Mouse (Mus musculus) neural tube, embryonic 11.5 days (tissue): ENCODE results near the gene Wdr45b. TPM values are rescaled to one million over a fixed set of nuclear protein-coding genes. Genes with fewer than 3 reads are reported as not detected.
"Not testable (repeated sequence)": the region's sequence is repeated elsewhere in the genome, so short reads cannot be mapped to it uniquely, and the experiment has no call there.

Source experiments
- ATAC-seq: fragments of 200-750 bp; cut with Nextera tagmentation; 2 replicates; pipeline ENCODE4 v1.8.0; 2017; ENCODE audit warnings: moderate number of reproducible peaks, mild to moderate bottlenecking, moderate TSS enrichment, moderate library complexity; ENCODE audit not compliant: insufficient read depth, low FRiP score, low TSS enrichment
- DNase-seq: peaks from one replicate; pipeline ENCODE4 v3.0.0-alpha.2; 2015; ENCODE audit warnings: low spot score
- H3K27ac ChIP-seq: fragments of 300-500 bp; sonication (generic); 2 replicates; pipeline ENCODE4 v1.5.1; 2014; ENCODE audit warnings: low read depth, mild to moderate bottlenecking, low read length
- H3K27me3 ChIP-seq: fragments of 300-500 bp; sonication (generic); 2 replicates; pipeline ENCODE4 v1.6.1; 2014; ENCODE audit warnings: mild to moderate bottlenecking, low read length, mixed read lengths; ENCODE audit not compliant: control insufficient read depth, insufficient read depth
- H3K36me3 ChIP-seq: fragments of 300-500 bp; sonication (generic); 2 replicates; pipeline ENCODE4 v1.6.1; 2014; ENCODE audit warnings: mild to moderate bottlenecking, low read length, moderate library complexity, mixed read lengths; ENCODE audit not compliant: control insufficient read depth, insufficient read depth
- H3K4me1 ChIP-seq: fragments of 300-500 bp; sonication (generic); 2 replicates; pipeline ENCODE4 v1.6.1; 2014; ENCODE audit warnings: low read length, mixed read lengths; ENCODE audit not compliant: control insufficient read depth, insufficient read depth
- H3K4me2 ChIP-seq: fragments of 300-500 bp; sonication (generic); 2 replicates; pipeline ENCODE4 v1.6.1; 2014; ENCODE audit warnings: low read depth, mild to moderate bottlenecking, moderate library complexity
- H3K4me3 ChIP-seq: fragments of 300-500 bp; sonication (generic); 2 replicates; pipeline ENCODE4 v1.5.1; 2014; ENCODE audit warnings: low read depth, low read length
- H3K9ac ChIP-seq: fragments of 300-500 bp; sonication (generic); 2 replicates; pipeline ENCODE4 v1.6.1; 2014; ENCODE audit warnings: mild to moderate bottlenecking, low read length
- H3K9me3 ChIP-seq: fragments of 300-500 bp; sonication (generic); 2 replicates; pipeline ENCODE4 v1.6.1; 2016; ENCODE audit warnings: low read length; ENCODE audit not compliant: control insufficient read depth
- WGBS: fragments of 180-500 bp; shearing (Covaris S2); extraction: QIAGEN DNeasy Blood & Tissue Kit; methylation state at CpG from one replicate; pipeline ENCODE4 v1.1.7; 2014; 5-methylcytosine and 5-hydroxymethylcytosine counted together
- polyA plus RNA-seq: library from polyadenylated mRNA; unstranded; fragments of >200 nt; fragmentation: Nextera tagmentation; extraction: Ambion mirVana; gene quantifications from 2 replicates; pipeline ENCODE4 v1.2.1, GENCODE M21; 2014

Wdr45b gene
- polyA plus RNA-seq, 1 experiment from 2014 or later: 116 TPM

DNA sequence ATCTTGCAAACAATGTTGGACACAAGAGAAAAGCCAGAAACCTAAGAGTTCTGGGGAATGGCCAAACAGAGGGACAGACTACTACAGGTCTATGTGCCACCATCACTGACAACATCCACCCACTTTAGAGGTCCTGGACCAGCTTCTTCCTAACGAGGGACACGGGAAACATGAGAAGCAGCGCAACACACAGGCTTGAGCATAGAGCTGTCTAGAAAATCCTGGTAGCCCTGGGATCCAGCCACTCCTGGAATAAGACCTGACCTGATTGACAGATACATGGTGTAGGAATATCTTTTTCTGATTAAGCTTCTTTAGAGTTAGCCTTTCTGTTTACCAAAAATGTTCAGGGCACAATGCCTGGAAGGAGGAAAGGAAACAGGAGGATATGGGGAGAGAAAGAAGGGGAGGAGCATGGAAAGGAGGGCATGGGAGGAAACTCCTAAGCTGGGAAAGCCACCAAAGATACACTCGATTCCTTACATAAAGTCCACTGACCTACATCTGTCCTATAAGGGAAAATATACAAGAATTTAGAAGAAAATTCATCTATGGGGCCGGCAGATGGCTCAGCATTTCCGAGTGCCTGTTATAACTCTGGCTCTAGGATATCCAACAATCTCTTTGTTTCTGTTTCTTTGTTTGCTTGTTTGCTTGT lies 16.2 kb upstream of the Wdr45b start:
- H3K27ac ChIP-seq: no peak overlapping the region
- DNase-seq: no peak
- 85% methylated on average over 6 of the region's 6 CpGs for WGBS

DNA sequence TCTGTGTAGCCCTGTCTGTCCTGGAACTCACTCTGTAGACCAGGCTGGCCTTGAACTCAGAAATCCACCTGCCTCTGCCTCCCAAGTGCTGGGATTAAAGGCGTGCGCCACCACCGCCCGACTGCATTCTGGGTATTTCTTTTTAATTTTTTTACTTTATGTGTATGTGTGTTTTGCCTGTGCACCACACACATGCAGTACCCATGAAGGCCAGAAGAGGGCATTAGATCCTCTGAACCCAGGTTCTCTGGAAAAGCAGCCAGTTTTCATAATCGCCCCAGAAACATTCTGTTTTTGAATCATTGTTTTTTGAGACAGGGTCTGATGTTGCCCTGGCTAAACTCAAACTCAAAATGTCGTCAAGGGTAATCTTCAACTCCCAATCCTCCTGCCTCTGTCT lies 15.4 kb upstream of the Wdr45b start:
- H3K36me3 ChIP-seq: no peaks in the 10 kb centered on the region

More for the DNA sequence above, 16.2 kb upstream of the Wdr45b start:
- no peaks in the 10 kb centered on the region for H3K27me3 ChIP-seq
- H3K9ac ChIP-seq: no peak overlapping the region
- no peak for ATAC-seq
- no peaks in the 10 kb centered on the region for H3K36me3 ChIP-seq
- no peak overlapping the region for H3K4me3 ChIP-seq
- no peak overlapping the region for H3K4me2 ChIP-seq
- no peaks in the 10 kb centered on the region for H3K4me1 ChIP-seq
- H3K9me3 ChIP-seq: no peaks in the 10 kb centered on the region

DNA sequence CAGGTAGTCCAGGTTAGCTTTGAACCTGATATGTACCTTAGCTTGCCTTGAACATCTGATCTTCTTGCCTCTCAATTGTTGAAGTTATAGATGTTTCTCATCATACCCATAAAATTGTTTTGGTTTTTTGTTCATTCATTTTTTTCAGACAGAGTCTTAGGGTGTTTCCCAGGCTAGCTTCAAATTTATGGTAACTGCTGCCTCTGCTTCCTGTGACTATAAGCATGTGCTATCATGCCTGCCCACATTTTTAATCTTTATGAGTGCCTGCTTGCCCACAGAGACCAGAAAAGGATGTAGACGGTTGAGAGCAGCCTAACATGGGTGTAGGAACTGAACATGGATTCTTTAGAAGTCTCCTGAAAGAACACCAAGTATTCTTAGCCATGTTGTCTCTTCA lies 14.5 kb upstream of the Wdr45b start:
- no peaks in the 10 kb centered on the region for H3K9me3 ChIP-seq
- no peaks in the 10 kb centered on the region for H3K4me1 ChIP-seq

More for the DNA sequence above, 15.4 kb upstream of the Wdr45b start:
- Histone ChIP-seq H3K4me1 (no peaks in the 10 kb centered on the region), H3K27me3 (no peaks in the 10 kb centered on the region), H3K9me3 (no peaks in the 10 kb centered on the region), H3K9ac (no peak overlapping the region), H3K4me3 (no peak overlapping the region), H3K4me2 (no peak overlapping the region), H3K27ac (no peak overlapping the region)
- WGBS: 61% methylated on average over 6 of the region's 6 CpGs
- ATAC-seq (no peak), DNase-seq (peak; percentile 22)

DNA sequence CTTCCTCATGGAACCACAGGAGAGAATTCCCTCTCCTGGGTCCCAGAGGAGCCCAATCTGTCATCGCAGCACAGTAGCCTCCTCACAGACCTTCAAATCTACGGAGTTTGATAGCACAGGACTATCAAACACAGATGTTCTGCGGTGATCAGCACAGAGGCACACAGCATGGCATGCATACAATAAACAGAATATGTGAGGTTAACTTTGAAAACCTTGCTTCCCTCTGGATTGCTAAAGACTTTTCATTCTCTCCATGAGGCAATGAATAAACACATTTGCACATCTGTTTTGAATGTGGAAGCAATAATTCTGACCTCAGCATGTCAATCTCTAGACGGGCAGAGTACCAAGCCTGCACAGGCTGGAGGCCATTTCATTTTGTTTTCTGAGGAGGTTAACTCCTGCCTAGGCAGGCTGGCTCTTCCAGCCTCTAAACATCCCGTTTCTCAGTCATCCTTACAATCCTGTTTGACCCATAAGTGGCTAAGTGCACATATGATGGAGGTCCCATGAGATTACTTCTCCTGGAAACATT lies 13.0 kb upstream of the Wdr45b start:
- H3K27me3 ChIP-seq: no peaks in the 10 kb centered on the region
- no peaks in the 10 kb centered on the region for H3K36me3 ChIP-seq
- no peaks in the 10 kb centered on the region for H3K9me3 ChIP-seq
- H3K4me1 ChIP-seq: no peaks in the 10 kb centered on the region
- no peak overlapping the region for H3K27ac ChIP-seq
- 64% methylated on average over 5 of the region's 5 CpGs for WGBS
- no peak for ATAC-seq
- no peak overlapping the region for H3K9ac ChIP-seq
- H3K4me3 ChIP-seq: no peak overlapping the region
- no peak for DNase-seq
- H3K4me2 ChIP-seq: no peak overlapping the region

More for the DNA sequence above, 14.5 kb upstream of the Wdr45b start:
- H3K9ac ChIP-seq: no peak overlapping the region
- no peaks in the 10 kb centered on the region for H3K27me3 ChIP-seq
- H3K27ac ChIP-seq: no peak overlapping the region
- WGBS: 88% methylated on average over 1 of the region's 1 CpGs
- DNase-seq (no peak), ATAC-seq (no peak)
- no peak overlapping the region for H3K4me2 ChIP-seq
- no peaks in the 10 kb centered on the region for H3K36me3 ChIP-seq
- H3K4me3 ChIP-seq: no peak overlapping the region

DNA sequence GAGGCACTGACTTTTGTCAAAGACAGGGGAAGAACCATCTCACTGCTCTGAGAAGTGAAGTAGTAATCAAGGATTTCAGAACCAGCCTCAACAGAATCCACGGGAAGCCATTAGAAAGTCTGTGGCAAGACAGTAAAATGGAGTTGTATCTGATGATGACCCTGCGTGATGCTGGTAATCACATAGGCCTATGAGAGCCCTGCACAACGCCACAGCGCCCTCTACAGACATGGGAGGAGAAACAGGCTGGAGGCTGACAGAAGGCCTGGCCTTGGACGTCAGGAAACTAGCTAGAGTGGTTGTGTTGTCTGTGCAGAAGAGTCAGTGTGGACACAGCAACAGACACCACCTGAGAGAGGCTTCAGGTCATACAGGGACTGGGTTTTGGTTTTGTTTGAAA lies 8.0 kb upstream of the Wdr45b start:
- H3K36me3 ChIP-seq: no peaks in the 10 kb centered on the region
- H3K4me1 ChIP-seq: no peaks in the 10 kb centered on the region
- H3K4me2 ChIP-seq: no peak overlapping the region
- 33% methylated on average over 5 of the region's 5 CpGs for whole genome bisulfite sequencing
- ATAC-seq (no peak), DNase-seq (no peak)
- H3K27ac ChIP-seq: no peak overlapping the region
- no peaks in the 10 kb centered on the region for H3K9me3 ChIP-seq
- no peak overlapping the region for H3K9ac ChIP-seq
- H3K27me3 ChIP-seq: no peaks in the 10 kb centered on the region
- no peak overlapping the region for H3K4me3 ChIP-seq

DNA sequence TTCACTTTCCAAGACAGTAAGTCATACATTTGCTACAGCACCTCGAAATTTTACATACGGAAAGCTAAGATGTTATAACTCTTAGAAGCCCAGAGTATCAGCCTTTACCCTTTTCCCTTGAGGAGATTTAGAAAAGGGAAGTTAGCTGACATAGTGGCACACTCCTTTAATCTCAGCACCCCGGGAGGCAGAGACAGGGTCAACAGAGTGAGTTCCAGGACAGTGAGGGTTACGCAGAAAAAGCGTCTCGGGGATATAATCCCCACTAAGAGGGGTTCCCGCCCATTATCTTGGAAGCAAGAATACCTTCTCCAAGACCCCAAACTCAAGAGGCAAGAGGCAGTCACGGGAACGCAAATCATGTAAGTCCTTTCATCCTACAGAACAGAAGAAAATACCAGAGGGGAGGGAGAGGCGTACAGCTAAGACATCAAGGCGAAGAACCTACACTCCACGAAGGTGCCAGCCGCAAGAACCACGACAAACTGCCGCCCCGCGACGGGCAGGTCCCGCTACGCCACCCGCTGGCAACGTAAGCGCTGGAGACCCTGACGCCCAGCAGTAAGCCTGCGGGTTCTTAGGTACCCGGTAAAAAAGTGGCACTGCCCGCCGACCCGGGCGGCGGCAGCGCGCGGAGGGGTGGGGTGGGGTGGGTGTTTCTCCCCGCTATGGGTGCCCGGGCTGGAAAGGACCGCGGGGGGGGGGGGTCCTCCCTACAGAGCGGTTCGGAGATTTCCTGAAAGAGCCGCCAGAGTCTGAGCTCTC lies 737 bp downstream of the Wdr45b start:
- Histone ChIP-seq H3K9me3 (no peaks in the 10 kb centered on the region), H3K4me3 (peak overlapping the region; percentile 96), H3K4me1 (peaks cover 12% of the 10 kb centered on the region; the same call in 1 of the 2 replicates), H3K4me2 (peak overlapping the region; percentile 87), H3K27ac (peak overlapping the region; percentile 76), H3K27me3 (no peaks in the 10 kb centered on the region), H3K9ac (peak overlapping the region; percentile 92), H3K36me3 (no peaks in the 10 kb centered on the region)
- peak; percentile 19 for DNase-seq
- no peak for ATAC-seq
- 5% methylated on average over 40 of the region's 41 CpGs for WGBS

DNA sequence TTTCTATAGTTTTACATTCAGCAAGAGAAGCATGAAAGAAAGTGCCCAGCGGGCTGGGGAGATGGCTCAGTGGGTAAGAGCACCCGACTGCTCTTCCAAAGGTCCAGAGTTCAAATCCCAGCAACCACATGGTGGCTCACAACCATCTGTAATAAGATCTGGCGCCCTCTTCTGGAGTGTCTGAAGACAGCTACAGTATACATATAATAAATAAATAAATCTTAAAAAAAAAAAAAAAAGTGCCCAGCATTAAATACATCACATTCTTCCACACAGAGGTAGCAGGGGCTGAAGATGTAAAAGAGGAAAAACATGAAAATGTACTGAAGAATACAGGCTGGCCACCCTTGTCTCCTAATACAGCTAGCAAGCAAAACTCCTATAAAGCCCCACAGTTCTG lies 5.5 kb downstream of the Wdr45b start:
- not testable (repeated sequence) for H3K4me1 ChIP-seq, H3K4me2 ChIP-seq, ATAC-seq, H3K4me3 ChIP-seq, H3K9me3 ChIP-seq, H3K27me3 ChIP-seq, H3K9ac ChIP-seq, DNase-seq, H3K36me3 ChIP-seq, H3K27ac ChIP-seq
- WGBS: 86% methylated on average over 3 of the region's 3 CpGs

DNA sequence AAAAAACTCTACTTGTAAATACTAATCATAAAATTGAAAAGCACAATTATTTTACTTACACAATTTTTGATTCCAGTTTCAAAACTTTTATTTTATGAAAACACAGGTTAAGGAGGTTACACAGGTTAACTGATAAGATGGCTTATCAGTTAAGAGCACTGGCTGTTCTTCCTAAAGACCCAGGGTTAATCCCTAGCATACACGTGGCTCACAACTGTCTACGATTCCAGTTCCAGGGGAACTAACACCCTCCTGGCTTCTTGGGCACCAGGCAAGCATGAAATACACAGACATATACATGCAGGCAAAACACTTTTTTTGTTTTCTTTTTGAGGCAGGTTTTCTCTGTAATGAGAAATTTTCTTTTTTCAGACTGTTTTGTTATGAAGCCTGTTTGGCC lies 6.1 kb downstream of the Wdr45b start:
- H3K4me1 ChIP-seq: peaks cover 6% of the 10 kb centered on the region; the same call in 1 of the 2 replicates
- H3K36me3 ChIP-seq: no peaks in the 10 kb centered on the region; the same call in 1 of the 2 replicates
- 99% methylated on average over 2 of the region's 2 CpGs for WGBS
- ATAC-seq: no peak
- H3K4me2 ChIP-seq: no peak overlapping the region
- DNase-seq: no peak
- no peak overlapping the region for H3K4me3 ChIP-seq
- no peak overlapping the region for H3K27ac ChIP-seq
- H3K9me3 ChIP-seq: no peaks in the 10 kb centered on the region
- no peak overlapping the region for H3K9ac ChIP-seq
- H3K27me3 ChIP-seq: no peaks in the 10 kb centered on the region
